Mouse (Mus musculus) stomach, postnatal 0 days (tissue): ENCODE results near the gene Cdca7l.

Experiments
- CTCF ChIP-seq: IDR thresholded peaks from 2 replicates; pipeline ENCODE4 v1.5.1; 2016; ENCODE audit warnings: antibody characterized with exemption, low read depth, mild to moderate bottlenecking, moderate library complexity
- EP300 ChIP-seq: optimal IDR thresholded peaks from 2 replicates; pipeline ENCODE3; 2016; ENCODE audit warnings: antibody characterized with exemption

- TF ChIP-seq CTCF (no peak), EP300 (no peak)
These were observed 111.9 kb downstream of the Cdca7l start for GRCm38 (mm10) chr12:117915826-117916588.
